Mouse (Mus musculus): ENCODE measurements at regions not wholly inside any gene's neighbourhood (a gene's known extent, or its start where the extent isn't known, plus 50 kb on each side); places are given as distances from the start of the nearest gene placed in this dataset.
A peak's percentile ranks its signal among the peaks of the same experiment; 100 is the strongest.

- Histone ChIP-seq H3K4me3 (ENCODE audit: low read length) (no peak overlapping the region), H3K36me3 (ENCODE audit: control insufficient read depth, insufficient read depth, low read length) (no peaks in the 10 kb centered on the region), H3K27ac (ENCODE audit: low read length) (no peak overlapping the region), H3K27me3 (ENCODE audit: control insufficient read depth, insufficient read depth, low read depth, low read length) (no peaks in the 10 kb centered on the region), H3K9ac (ENCODE audit: low read length) (no peak overlapping the region), H3K4me2 (ENCODE audit: low read depth, low read length) (no peak overlapping the region), H3K4me1 (replicated peaks; ENCODE audit: control insufficient read depth, insufficient read depth, low read length) (no peaks in the 10 kb centered on the region), H3K9me3 (ENCODE audit: control insufficient read depth, low read length) (no peaks in the 10 kb centered on the region)
- 60% methylated on average over 7 of the region's 7 CpGs for WGBS
- no peak for ATAC-seq (ENCODE audit: low read depth)
Observed at GRCm38 (mm10) chr4:89460170-89460762, 149.4 kb upstream of the Cdkn2b start.

DNA sequence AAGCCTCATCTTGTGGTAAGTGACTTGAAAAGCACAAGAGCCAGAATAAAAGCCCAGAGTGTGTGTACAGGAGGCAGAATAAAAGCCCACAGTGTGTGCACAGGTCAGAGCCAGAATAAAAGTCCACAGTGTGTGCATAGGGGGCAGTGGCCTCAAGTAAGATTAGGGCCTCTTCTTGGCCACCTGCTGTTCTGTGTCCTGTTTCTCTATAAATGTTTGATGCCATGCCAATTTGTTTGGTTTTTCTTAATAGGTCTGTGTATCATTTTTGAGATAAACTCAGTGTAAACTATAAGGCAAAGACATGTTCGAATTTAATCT is 148.5 kb upstream of the Cdkn2b start:
- Histone ChIP-seq H3K27ac (ENCODE audit: low read length) (no peak overlapping the region), H3K27me3 (ENCODE audit: control insufficient read depth, insufficient read depth, low read depth, low read length) (no peaks in the 10 kb centered on the region), H3K9me3 (ENCODE audit: control insufficient read depth, low read length) (no peaks in the 10 kb centered on the region), H3K9ac (ENCODE audit: low read length) (no peak overlapping the region), H3K36me3 (ENCODE audit: control insufficient read depth, insufficient read depth, low read length) (no peaks in the 10 kb centered on the region), H3K4me1 (replicated peaks; ENCODE audit: control insufficient read depth, insufficient read depth, low read length) (no peaks in the 10 kb centered on the region), H3K4me2 (ENCODE audit: low read depth, low read length) (no peak overlapping the region), H3K4me3 (ENCODE audit: low read length) (no peak overlapping the region)
- 76% methylated on average over 1 of the region's 1 CpGs for WGBS
- no peak for ATAC-seq (ENCODE audit: low read depth)

GRCm38 (mm10) chr4:89458628-89459345 is 147.9 kb upstream of the Cdkn2b start:
- Histone ChIP-seq H3K4me1 (replicated peaks; ENCODE audit: control insufficient read depth, insufficient read depth, low read length) (no peaks in the 10 kb centered on the region), H3K4me2 (ENCODE audit: low read depth, low read length) (no peak overlapping the region), H3K27me3 (ENCODE audit: control insufficient read depth, insufficient read depth, low read depth, low read length) (no peaks in the 10 kb centered on the region), H3K4me3 (ENCODE audit: low read length) (no peak overlapping the region), H3K27ac (ENCODE audit: low read length) (no peak overlapping the region), H3K9ac (ENCODE audit: low read length) (no peak overlapping the region), H3K36me3 (ENCODE audit: control insufficient read depth, insufficient read depth, low read length) (no peaks in the 10 kb centered on the region), H3K9me3 (ENCODE audit: control insufficient read depth, low read length) (no peaks in the 10 kb centered on the region)
- no peak for ATAC-seq (ENCODE audit: low read depth)
- 41% methylated on average over 2 of the region's 2 CpGs for whole genome bisulfite sequencing

- H3K4me3 ChIP-seq (ENCODE audit: low read length) = no peak overlapping the region
- H3K36me3 ChIP-seq (ENCODE audit: control insufficient read depth, insufficient read depth, low read length) = no peaks in the 10 kb centered on the region
- ATAC-seq (ENCODE audit: low read depth) = no peak
- H3K27me3 ChIP-seq (ENCODE audit: control insufficient read depth, insufficient read depth, low read depth, low read length) = no peaks in the 10 kb centered on the region
- WGBS = 80% methylated on average over 2 of the region's 2 CpGs
- no peak overlapping the region for H3K9ac ChIP-seq (ENCODE audit: low read length)
- H3K9me3 ChIP-seq (ENCODE audit: control insufficient read depth, low read length) = no peaks in the 10 kb centered on the region
- H3K4me1 ChIP-seq (replicated peaks; ENCODE audit: control insufficient read depth, insufficient read depth, low read length) = no peaks in the 10 kb centered on the region
- H3K27ac ChIP-seq (ENCODE audit: low read length) = no peak overlapping the region
- H3K4me2 ChIP-seq (ENCODE audit: low read depth, low read length) = no peak overlapping the region
Observed at GRCm38 (mm10) chr4:89457861-89458260, 147.0 kb upstream of the Cdkn2b start.

DNA sequence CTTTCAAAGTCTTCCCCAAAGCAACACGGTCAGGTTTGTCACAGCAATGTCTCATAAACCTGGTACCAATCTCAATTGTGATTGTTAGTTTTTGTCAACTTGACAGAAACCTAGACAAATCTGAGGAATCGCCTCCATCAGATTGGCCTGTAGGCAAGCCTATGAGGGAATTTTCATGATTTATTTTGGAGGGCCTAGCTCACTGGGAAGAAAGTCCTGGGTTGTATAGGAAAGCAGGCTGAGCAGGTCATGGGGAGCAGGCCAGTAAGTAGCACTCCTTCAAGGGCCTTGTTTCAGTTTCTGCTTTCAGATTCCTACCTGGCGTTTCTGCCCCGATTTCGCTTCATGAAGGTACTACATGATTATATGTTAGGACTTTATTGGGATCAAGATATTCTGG is 144.1 kb upstream of the Cdkn2b start:
- Histone ChIP-seq H3K9me3 (ENCODE audit: control insufficient read depth, low read length) (no peaks in the 10 kb centered on the region), H3K27me3 (ENCODE audit: control insufficient read depth, insufficient read depth, low read depth, low read length) (no peaks in the 10 kb centered on the region), H3K27ac (ENCODE audit: low read length) (no peak overlapping the region), H3K4me1 (replicated peaks; ENCODE audit: control insufficient read depth, insufficient read depth, low read length) (no peaks in the 10 kb centered on the region), H3K4me2 (ENCODE audit: low read depth, low read length) (no peak overlapping the region), H3K9ac (ENCODE audit: low read length) (no peak overlapping the region), H3K36me3 (ENCODE audit: control insufficient read depth, insufficient read depth, low read length) (no peaks in the 10 kb centered on the region), H3K4me3 (ENCODE audit: low read length) (no peak overlapping the region)
- WGBS = 87% methylated on average over 5 of the region's 5 CpGs
- ATAC-seq (ENCODE audit: low read depth) = no peak

DNA sequence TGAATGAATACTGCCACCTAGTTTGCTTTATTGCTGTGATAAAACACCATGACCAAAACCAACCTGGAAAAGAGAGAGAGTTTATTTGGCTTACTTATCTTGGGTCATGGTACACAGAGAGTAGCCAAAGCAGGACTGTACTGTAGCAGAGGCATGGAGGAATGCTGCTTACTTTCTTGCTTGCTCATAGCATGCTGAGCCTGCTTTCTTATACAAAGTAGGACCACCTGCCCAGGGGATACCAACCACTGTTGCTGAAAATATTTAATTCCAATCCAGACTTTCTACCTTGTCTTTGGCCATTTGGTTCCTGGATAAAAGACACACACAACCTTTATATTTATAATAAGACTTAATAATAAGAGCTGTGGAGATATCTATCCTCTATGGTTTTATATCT is 142.2 kb upstream of the Cdkn2b start:
- no peak overlapping the region for H3K9ac ChIP-seq (ENCODE audit: low read length)
- no peaks in the 10 kb centered on the region for H3K27me3 ChIP-seq (ENCODE audit: control insufficient read depth, insufficient read depth, low read depth, low read length)
- H3K9me3 ChIP-seq (ENCODE audit: control insufficient read depth, low read length) = no peaks in the 10 kb centered on the region
- H3K36me3 ChIP-seq (ENCODE audit: control insufficient read depth, insufficient read depth, low read length) = no peaks in the 10 kb centered on the region
- no peak overlapping the region for H3K4me3 ChIP-seq (ENCODE audit: low read length)
- no peak overlapping the region for H3K27ac ChIP-seq (ENCODE audit: low read length)
- no peak overlapping the region for H3K4me2 ChIP-seq (ENCODE audit: low read depth, low read length)
- no peak for ATAC-seq (ENCODE audit: low read depth)
- no peaks in the 10 kb centered on the region for H3K4me1 ChIP-seq (replicated peaks; ENCODE audit: control insufficient read depth, insufficient read depth, low read length)

DNA sequence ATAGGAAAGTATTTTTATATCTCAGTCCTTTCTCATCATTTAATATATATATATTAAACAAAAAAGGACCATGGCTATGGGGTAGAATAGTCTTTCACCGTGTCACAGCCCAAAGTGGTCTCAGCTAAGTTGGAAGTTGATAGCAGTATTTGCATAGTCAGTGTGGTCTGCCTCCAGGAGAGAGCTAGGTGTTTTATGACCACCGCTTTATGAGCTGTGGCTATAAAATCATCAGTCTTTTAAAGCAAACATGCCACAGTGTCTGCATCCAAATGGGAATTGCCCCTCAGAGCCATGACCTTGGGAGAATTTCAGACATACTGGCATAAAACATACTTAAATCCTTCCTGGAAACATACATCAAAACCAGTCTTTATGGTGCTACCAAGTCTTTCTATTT is 140.9 kb upstream of the Cdkn2b start:
- Histone ChIP-seq H3K4me2 (ENCODE audit: low read depth, low read length) (no peak overlapping the region), H3K4me3 (ENCODE audit: low read length) (no peak overlapping the region), H3K36me3 (ENCODE audit: control insufficient read depth, insufficient read depth, low read length) (no peaks in the 10 kb centered on the region), H3K4me1 (replicated peaks; ENCODE audit: control insufficient read depth, insufficient read depth, low read length) (0 out of 2 replicates have a peak, but pooled peaks cover 2% of the 10 kb centered on the region), H3K27me3 (ENCODE audit: control insufficient read depth, insufficient read depth, low read depth, low read length) (no peaks in the 10 kb centered on the region), H3K9me3 (ENCODE audit: control insufficient read depth, low read length) (no peaks in the 10 kb centered on the region), H3K27ac (ENCODE audit: low read length) (no peak overlapping the region), H3K9ac (ENCODE audit: low read length) (no peak overlapping the region)
- WGBS = 52% methylated on average over 2 of the region's 2 CpGs
- ATAC-seq (ENCODE audit: low read depth) = no peak

- H3K4me2 ChIP-seq (ENCODE audit: low read depth, low read length) = 0 out of 2 replicates have a peak overlapping the region, but pooled peaks have one; percentile 11
- 49% methylated on average over 8 of the region's 8 CpGs for WGBS
- H3K36me3 ChIP-seq (ENCODE audit: control insufficient read depth, insufficient read depth, low read length) = no peaks in the 10 kb centered on the region
- H3K4me3 ChIP-seq (ENCODE audit: low read length) = no peak overlapping the region
- peaks cover 7% of the 10 kb centered on the region for H3K4me1 ChIP-seq (replicated peaks; ENCODE audit: control insufficient read depth, insufficient read depth, low read length)
- peak overlapping the region; percentile 94 for H3K27ac ChIP-seq (ENCODE audit: low read length)
- no peaks in the 10 kb centered on the region for H3K9me3 ChIP-seq (ENCODE audit: control insufficient read depth, low read length)
- H3K9ac ChIP-seq (ENCODE audit: low read length) = no peak overlapping the region
- peak; percentile 67 for ATAC-seq (ENCODE audit: low read depth)
- no peaks in the 10 kb centered on the region for H3K27me3 ChIP-seq (ENCODE audit: control insufficient read depth, insufficient read depth, low read depth, low read length)
Observed at GRCm38 (mm10) chr4:89446765-89447487, 136.1 kb upstream of the Cdkn2b start.

DNA sequence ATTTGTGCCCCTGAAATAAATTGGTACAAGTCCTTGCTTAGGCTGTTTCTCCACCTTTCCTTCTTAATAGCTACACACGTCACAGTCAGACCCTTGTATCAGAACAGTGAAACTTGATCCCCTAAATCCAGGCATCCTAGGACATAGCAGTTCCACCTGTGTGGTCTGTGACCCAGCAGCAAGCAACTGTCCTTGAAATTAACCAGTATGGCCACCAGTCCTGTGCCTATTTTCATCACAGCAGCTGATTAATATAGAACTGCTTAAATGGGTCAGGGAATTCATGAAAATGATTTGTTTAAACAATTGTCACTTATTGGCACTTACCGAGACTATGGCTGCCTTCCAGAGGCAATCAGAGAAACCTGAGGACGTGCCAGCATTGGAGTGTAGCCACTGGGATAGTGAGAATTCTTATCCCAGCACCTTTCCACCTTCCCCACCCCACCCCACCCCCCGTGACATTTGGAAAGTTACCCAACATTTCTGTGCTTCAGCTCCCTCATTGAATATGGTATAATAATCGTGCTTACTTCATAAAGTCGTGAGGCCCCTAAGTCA is 135.4 kb upstream of the Cdkn2b start:
- WGBS = 34% methylated on average over 6 of the region's 6 CpGs
- H3K9ac ChIP-seq (ENCODE audit: low read length) = no peak overlapping the region
- no peak overlapping the region for H3K4me3 ChIP-seq (ENCODE audit: low read length)
- peak overlapping the region; percentile 94 for H3K27ac ChIP-seq (ENCODE audit: low read length)
- H3K4me1 ChIP-seq (replicated peaks; ENCODE audit: control insufficient read depth, insufficient read depth, low read length) = peaks cover 7% of the 10 kb centered on the region
- no peaks in the 10 kb centered on the region for H3K27me3 ChIP-seq (ENCODE audit: control insufficient read depth, insufficient read depth, low read depth, low read length)
- H3K4me2 ChIP-seq (ENCODE audit: low read depth, low read length) = peak overlapping the region; percentile 11; the same call in 1 of the 2 replicates
- no peaks in the 10 kb centered on the region for H3K36me3 ChIP-seq (ENCODE audit: control insufficient read depth, insufficient read depth, low read length)
- no peaks in the 10 kb centered on the region for H3K9me3 ChIP-seq (ENCODE audit: control insufficient read depth, low read length)
- ATAC-seq (ENCODE audit: low read depth) = peak; percentile 82
